Mouse (Mus musculus) embryonic fibroblast, embryonic 13.5 days (primary cell): ENCODE data around the gene Gtpbp4.

Experiments used
- CTCF ChIP-seq: IDR thresholded peaks from 2 replicates; pipeline ENCODE4 v1.5.1; 2011; ENCODE audit warnings: mild to moderate bottlenecking, control low read depth, low read length, moderate library complexity, borderline replicate concordance; ENCODE audit not compliant: insufficient read depth
- POLR2A ChIP-seq: IDR thresholded peaks from 2 replicates; pipeline ENCODE4 v1.6.1; 2011; ENCODE audit warnings: low read depth, mild to moderate bottlenecking, control low read depth, low read length, moderate library complexity

DNA sequence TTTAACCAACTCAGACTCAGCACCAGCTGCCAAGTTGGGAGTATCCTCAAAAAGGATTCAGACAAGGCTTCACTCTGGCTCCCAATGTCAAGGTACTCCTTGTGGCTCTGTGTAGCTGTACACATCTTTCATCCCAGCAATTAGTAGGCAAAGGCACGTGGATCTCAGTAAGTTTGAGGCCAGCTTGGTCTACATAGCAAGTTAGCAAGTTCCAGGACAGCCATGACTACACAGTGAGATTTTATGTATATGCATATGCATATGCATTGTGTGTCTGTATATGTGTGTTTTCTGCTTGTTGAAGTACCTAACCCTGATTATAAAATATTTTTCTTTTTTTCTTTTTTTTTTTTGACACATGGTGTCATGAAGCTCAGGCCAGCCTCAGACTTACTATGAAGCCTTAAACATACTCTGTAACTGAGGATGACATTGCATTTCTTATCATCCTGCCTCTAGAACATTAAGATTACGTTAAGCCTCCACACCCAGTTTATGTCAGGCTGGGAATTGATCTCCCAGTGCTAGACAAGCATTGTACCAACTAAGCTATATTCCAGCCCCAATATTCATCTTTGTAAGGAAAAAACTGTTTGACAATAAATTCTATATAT lies 23.2 kb upstream of the Gtpbp4 start:
- no peak for TF ChIP-seq CTCF
- no peak for TF ChIP-seq POLR2A
